Mouse (Mus musculus) CH12.LX (cell line): Measurements from ENCODE around the gene Nr5a2. TPM values are rescaled to one million over a fixed set of nuclear protein-coding genes. Genes with fewer than 3 reads are reported as not detected.

ENCODE experiments used
- DNase-seq: peaks from one replicate; pipeline ENCODE4 v3.0.0-alpha.2; 2013; ENCODE audit errors: extremely low read depth
- H3K27ac ChIP-seq: 2 replicates; pipeline ENCODE4 v1.5.1; 2012; ENCODE audit warnings: low read depth, mild to moderate bottlenecking, control low read depth, moderate library complexity; ENCODE audit not compliant: insufficient read depth
- H3K27me3 ChIP-seq: replicated peaks from 2 replicates; pipeline ENCODE3; 2012; ENCODE audit warnings: inconsistent platforms
- H3K36me3 ChIP-seq, 2 experiments: replicated peaks in 1 of 2; 2 replicates each; pipeline versions ENCODE3 to v1.6.1; 2012; ENCODE audit warnings: inconsistent platforms in 1 of 2, low read length in 1 of 2, mild to moderate bottlenecking in 1 of 2, mixed read lengths in 1 of 2, moderate library complexity in 1 of 2; ENCODE audit not compliant: control insufficient read depth in 1 of 2, insufficient read depth in 1 of 2
- H3K4me1 ChIP-seq, 2 experiments: 2 replicates each; pipeline ENCODE4 v1.6.1; 2012; ENCODE audit warnings: inconsistent platforms in 1 of 2, moderate library complexity in 1 of 2; ENCODE audit not compliant: insufficient read depth in 2 of 2, control insufficient read depth in 1 of 2
- H3K4me2 ChIP-seq: 2 replicates; pipeline ENCODE4 v1.6.1; 2012; ENCODE audit warnings: low read depth, mild to moderate bottlenecking, control low read depth; ENCODE audit not compliant: poor library complexity, insufficient read depth, severe bottlenecking
- H3K4me3 ChIP-seq, 3 experiments: fragments of 150-350 bp in 1 of 3; sonication (generic) in 1 of 3; replicated peaks in 1 of 3; 2 replicates each; pipeline versions ENCODE3 to v1.5.1; 2011 to 2012; ENCODE audit warnings: low read depth in 2 of 3, low read length in 2 of 3, mild to moderate bottlenecking in 2 of 3, moderate library complexity in 2 of 3, control low read depth in 1 of 3, improper control_type of control experiment in 1 of 3, inconsistent platforms in 1 of 3, mixed read lengths in 1 of 3; ENCODE audit not compliant: poor library complexity in 1 of 3
- H3K79me2 ChIP-seq: replicated peaks from 2 replicates; pipeline ENCODE4 v1.6.1; 2012; ENCODE audit warnings: mild to moderate bottlenecking, moderate library complexity; ENCODE audit not compliant: control insufficient read depth, poor library complexity, insufficient read depth, severe bottlenecking; ENCODE audit errors: extremely low read depth
- H3K9ac ChIP-seq: 2 replicates; pipeline ENCODE4 v1.6.1; 2012; ENCODE audit warnings: low read depth, mild to moderate bottlenecking, control low read depth, moderate library complexity; ENCODE audit not compliant: insufficient read depth
- H3K9me3 ChIP-seq: replicated peaks from 2 replicates; pipeline ENCODE3; 2012; ENCODE audit warnings: low read length, inconsistent platforms, mixed read lengths
- CHD2 ChIP-seq: IDR thresholded peaks from 2 replicates; pipeline ENCODE4 v1.6.1; 2011; ENCODE audit warnings: low read length, improper control_type of control experiment
- CTCF ChIP-seq, 2 experiments: IDR thresholded peaks in 1 of 2; conservative IDR thresholded peaks in 1 of 2; 2 replicates each; pipeline ENCODE4 v1.5.1; 2011 to 2012; ENCODE audit warnings: low read depth in 2 of 2, low read length in 2 of 2, improper control_type of control experiment in 1 of 2, inconsistent platforms in 1 of 2, mild to moderate bottlenecking in 1 of 2, moderate library complexity in 1 of 2
- E2F4 ChIP-seq: IDR thresholded peaks from 2 replicates; pipeline ENCODE4 v1.6.1; 2011; ENCODE audit warnings: low read depth, low read length, improper control_type of control experiment; ENCODE audit not compliant: insufficient replicate concordance
- GABPA ChIP-seq: IDR thresholded peaks from 2 replicates; pipeline ENCODE4 v1.6.1; 2012; ENCODE audit warnings: low read depth, low read length, improper control_type of control experiment, inconsistent platforms; ENCODE audit not compliant: insufficient replicate concordance
- KAT2A ChIP-seq: IDR thresholded peaks from 2 replicates; pipeline ENCODE4 v1.6.1; 2012; ENCODE audit warnings: low read length, improper control_type of control experiment, inconsistent platforms; ENCODE audit not compliant: insufficient replicate concordance
- MAX ChIP-seq: IDR thresholded peaks from 2 replicates; pipeline ENCODE4 v1.6.1; 2011; ENCODE audit warnings: low read length, improper control_type of control experiment
- MXI1 ChIP-seq: IDR thresholded peaks from 2 replicates; pipeline ENCODE4 v1.6.1; 2011; ENCODE audit warnings: mild to moderate bottlenecking, low read depth, low read length, improper control_type of control experiment
- MYC ChIP-seq: IDR thresholded peaks from 2 replicates; pipeline ENCODE4 v1.6.1; 2011; ENCODE audit warnings: low read depth, mild to moderate bottlenecking, improper control_type of control experiment, low read length
- NELFE ChIP-seq: IDR thresholded peaks from 2 replicates; pipeline ENCODE4 v1.6.1; 2011; ENCODE audit warnings: low read depth, low read length, improper control_type of control experiment
- NRF1 ChIP-seq: IDR thresholded peaks from 2 replicates; pipeline ENCODE4 v1.6.1; 2014; ENCODE audit warnings: low read depth, mild to moderate bottlenecking, inconsistent platforms, low read length, improper control_type of control experiment, moderate library complexity
- PAX5 ChIP-seq: IDR thresholded peaks from 2 replicates; pipeline ENCODE4 v1.6.1; 2012; ENCODE audit warnings: low read length, inconsistent platforms, mixed read lengths
- POLR2AphosphoS2 ChIP-seq: IDR thresholded peaks from 2 replicates; pipeline ENCODE4 v1.6.1; 2011; ENCODE audit warnings: low read depth, low read length, improper control_type of control experiment
- RAD21 ChIP-seq: IDR thresholded peaks from 2 replicates; pipeline ENCODE4 v1.6.1; 2011; ENCODE audit warnings: low read depth, mild to moderate bottlenecking, low read length, improper control_type of control experiment, moderate library complexity
- RCOR1 ChIP-seq: conservative IDR thresholded peaks from 2 replicates; pipeline ENCODE4 v1.6.1; 2012; ENCODE audit warnings: low read depth, mild to moderate bottlenecking, inconsistent platforms, low read length, improper control_type of control experiment
- SIN3A ChIP-seq: IDR thresholded peaks from 2 replicates; pipeline ENCODE4 v1.6.1; 2012; ENCODE audit warnings: low read length, improper control_type of control experiment, inconsistent platforms
- TBP ChIP-seq: conservative IDR thresholded peaks from 2 replicates; pipeline ENCODE4 v1.6.1; 2011; ENCODE audit warnings: low read depth, low read length, improper control_type of control experiment
- TCF12 ChIP-seq: IDR thresholded peaks from 2 replicates; pipeline ENCODE4 v1.6.1; 2014; ENCODE audit warnings: low read depth, mild to moderate bottlenecking, inconsistent platforms, low read length, improper control_type of control experiment
- USF1 ChIP-seq: IDR thresholded peaks from 2 replicates; pipeline ENCODE4 v1.6.1; 2014; ENCODE audit warnings: low read depth, mild to moderate bottlenecking, inconsistent platforms, low read length, improper control_type of control experiment
- ZKSCAN1 ChIP-seq: IDR thresholded peaks from 2 replicates; pipeline ENCODE4 v1.6.1; 2012; ENCODE audit warnings: low read depth, inconsistent platforms, low read length, improper control_type of control experiment, borderline replicate concordance
- ZMIZ1 ChIP-seq: IDR thresholded peaks from 2 replicates; pipeline ENCODE4 v1.6.1; 2012; ENCODE audit warnings: low read depth, mild to moderate bottlenecking, inconsistent platforms, low read length, improper control_type of control experiment
- ZNF384 ChIP-seq: IDR thresholded peaks from 2 replicates; pipeline ENCODE4 v1.6.1; 2012; ENCODE audit warnings: low read depth, low read length, improper control_type of control experiment, inconsistent platforms
- dilution Hi-C: fragments of 300-500 bp; cut with MboI; formaldehyde crosslinking; loops from 2 replicates; pipeline ENCODE4 v1.14.3; 2020; ENCODE audit warnings: low sequenced_read_pairs; ENCODE audit not compliant: extremely low pct_unique_long_range_greater_than_20kb, extremely low pct_ligation_motif_present
- in situ Hi-C: fragments of 300-500 bp; cut with MboI; formaldehyde crosslinking; loops from 3 replicates; pipeline ENCODE4 v1.14.3; 2019; ENCODE audit warnings: low sequenced_read_pairs, low pct_ligation_motif_present, low pct_unique_long_range_greater_than_20kb, mixed read lengths
- polyA plus RNA-seq: library from polyadenylated mRNA; unstranded; fragments of >175 nt; gene quantifications from 2 replicates; pipeline ENCODE4 v1.2.1, GENCODE M21; 2012; ENCODE audit warnings: low read depth; ENCODE audit not compliant: insufficient read length
- total RNA-seq, 2 experiments: library from RNA; depleted of rRNA; stranded (reverse); fragments of 300-350 nt in 1 of 2; fragments of >200 nt in 1 of 2; gene quantifications; 2 replicates each; pipeline ENCODE4 v1.2.3; 2012 to 2014

Nr5a2 gene
- total and polyA plus RNA-seq, 3 experiments, result 0.47 to 1.3 (median 0.77) TPM

DNA sequence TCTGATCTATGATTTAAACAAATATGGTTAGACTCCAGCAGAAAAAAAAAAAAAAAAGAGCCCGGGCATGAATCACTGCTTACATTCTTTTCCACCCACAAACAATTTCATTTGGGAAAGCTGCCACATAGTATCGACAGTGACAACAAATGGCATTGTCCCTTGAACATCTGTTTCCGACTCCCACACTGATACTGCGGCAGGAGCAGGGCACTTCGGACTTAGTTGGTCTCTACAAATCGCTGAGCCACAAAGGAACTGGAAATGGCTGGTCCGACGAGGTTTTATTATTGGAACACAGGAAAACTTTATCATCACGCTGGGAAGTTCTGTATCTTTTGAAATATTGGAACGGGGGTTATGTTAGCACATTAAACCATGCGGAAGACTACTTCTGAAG is 44.8 kb downstream of the Nr5a2 start:
- Histone ChIP-seq H3K79me2 (no peaks in the 10 kb centered on the region), H3K27ac (no peak overlapping the region), H3K9ac (no peak overlapping the region), H3K4me3 (no peak overlapping the region), H3K36me3 (no peaks in the 10 kb centered on the region), H3K9me3 (no peaks in the 10 kb centered on the region), H3K27me3 (no peaks in the 10 kb centered on the region), H3K4me1 (peaks cover 0 to 19% of the 10 kb centered on the region in 2 experiments; a peak in 2 of 4 replicates), H3K4me2 (no peak overlapping the region)
- in situ Hi-C loops, result no loop called here
- dilution Hi-C loops, result no loop called here
- TF ChIP-seq CHD2 (no peak), POLR2AphosphoS2 (no peak), TBP (no peak), CTCF (conservative IDR thresholded peaks at IDR 0.05 in 1 of 2, IDR thresholded peaks at IDR 0.05 in 1 of 2; ENCODE audit: low read depth in 2 of 2, low read length in 2 of 2) (no peak)
- no peak for DNase-seq

DNA sequence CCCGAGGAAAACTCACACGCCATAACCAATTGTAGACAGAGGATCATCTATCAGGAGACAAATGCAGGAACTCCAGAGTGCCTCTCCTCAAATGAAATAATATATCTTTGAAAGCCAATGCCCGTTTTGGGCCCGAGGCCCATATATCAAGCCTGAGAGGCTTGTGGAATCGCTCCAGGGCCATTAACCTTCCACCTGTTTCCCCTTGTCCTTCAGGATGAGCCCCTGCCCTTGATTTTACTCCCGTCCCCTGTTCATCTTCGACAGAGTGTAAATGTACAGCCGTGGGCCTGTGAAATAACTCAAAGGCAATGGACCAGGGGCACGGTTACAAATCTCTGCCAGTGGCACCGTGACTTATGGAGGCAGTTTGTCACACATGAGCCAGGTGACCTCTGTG is 48.3 kb downstream of the Nr5a2 start:
- H3K27me3 ChIP-seq, result no peaks in the 10 kb centered on the region
- no peaks in the 10 kb centered on the region for H3K79me2 ChIP-seq
- in situ Hi-C loops, result no loop called here
- DNase-seq, result no peak
- no peak overlapping the region for H3K9ac ChIP-seq
- no peaks in the 10 kb centered on the region; a peak in 1 of 4 replicates for H3K4me1 ChIP-seq
- no peak overlapping the region for H3K4me3 ChIP-seq
- no peaks in the 10 kb centered on the region for H3K36me3 ChIP-seq
- H3K27ac ChIP-seq, result no peak overlapping the region
- dilution Hi-C loops, result no loop called here
- H3K4me2 ChIP-seq, result no peak overlapping the region
- no peaks in the 10 kb centered on the region for H3K9me3 ChIP-seq
- TF ChIP-seq ZNF384 (no peak), MAX (no peak), RAD21 (no peak), GABPA (no peak), ZMIZ1 (no peak), E2F4 (no peak), MXI1 (no peak), RCOR1 (no peak), PAX5 (no peak)

DNA sequence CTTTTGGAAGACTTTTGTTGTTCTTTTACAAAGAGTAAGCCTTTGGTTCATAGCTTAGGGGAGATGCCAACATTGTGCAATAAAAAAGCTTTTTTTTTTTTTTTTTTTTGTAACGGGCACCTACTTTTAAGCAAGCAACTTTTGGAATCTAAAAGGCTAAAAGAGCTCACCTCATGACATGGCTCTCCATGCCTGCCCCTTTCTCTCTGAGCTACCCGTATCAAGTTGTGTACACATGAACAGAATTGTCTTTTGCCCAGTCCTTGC is 48.7 kb downstream of the Nr5a2 start:
- dilution Hi-C loops, result no loop called here
- no peak overlapping the region for H3K27ac ChIP-seq
- no peak overlapping the region for H3K4me2 ChIP-seq

More for the DNA sequence above, 48.7 kb downstream of the Nr5a2 start:
- Histone ChIP-seq H3K79me2 (no peaks in the 10 kb centered on the region), H3K9me3 (no peaks in the 10 kb centered on the region), H3K4me3 (no peak overlapping the region), H3K27me3 (no peaks in the 10 kb centered on the region), H3K9ac (no peak overlapping the region), H3K36me3 (no peaks in the 10 kb centered on the region), H3K4me1 (no peaks in the 10 kb centered on the region; a peak in 1 of 4 replicates)
- in situ Hi-C loops, result no loop called here
- TF ChIP-seq SIN3A, result no peak
- TF ChIP-seq MYC, result no peak
- TF ChIP-seq CHD2, result no peak
- no peak for TF ChIP-seq USF1
- no peak for TF ChIP-seq ZMIZ1
- TF ChIP-seq KAT2A, result no peak
- no peak for TF ChIP-seq NELFE
- no peak for TF ChIP-seq ZKSCAN1
- no peak for TF ChIP-seq RCOR1
- TF ChIP-seq TBP, result no peak
- no peak for TF ChIP-seq NRF1
- TF ChIP-seq TCF12, result no peak
- DNase-seq, result no peak
